Mouse (Mus musculus): ENCODE measurements around the gene Sh3pxd2b.

Sh3pxd2b gene

GRCm38 (mm10) chr11:32445135-32445534, 97.5 kb downstream of the Sh3pxd2b start:
- no peak for DNase-seq

GRCm38 (mm10) chr11:32445637-32446226, 98.1 kb downstream of the Sh3pxd2b start:
- no peak for DNase-seq

GRCm38 (mm10) chr11:32450216-32450615, 102.6 kb downstream of the Sh3pxd2b start:
- peak; percentile 13 to 42 for DNase-seq

- DNase-seq, result no peak
These were observed 103.7 kb downstream of the Sh3pxd2b start for GRCm38 (mm10) chr11:32451306-32451705.

- no peak for DNase-seq
These were observed 105.1 kb downstream of the Sh3pxd2b start for GRCm38 (mm10) chr11:32452745-32453144.

GRCm38 (mm10) chr11:32453353-32453915, 105.8 kb downstream of the Sh3pxd2b start:
- DNase-seq, result peak in 1 of 2 experiments; percentile 2

- no peak for DNase-seq
These were observed 106.7 kb downstream of the Sh3pxd2b start for GRCm38 (mm10) chr11:32454231-32454799.

GRCm38 (mm10) chr11:32454800-32455506, 107.3 kb downstream of the Sh3pxd2b start, which contains the start of gene Ubtd2:
Ubtd2 (plus strand) TSS chr11:32455370.
- peak; percentile 94 to 96 for DNase-seq

- peak in 1 of 2 experiments; percentile 24 for DNase-seq
These were observed 108.0 kb downstream of the Sh3pxd2b start for GRCm38 (mm10) chr11:32455507-32456141.

- DNase-seq, result no peak
These were observed 108.7 kb downstream of the Sh3pxd2b start for GRCm38 (mm10) chr11:32456356-32456755.

GRCm38 (mm10) chr11:32464282-32464681, 116.7 kb downstream of the Sh3pxd2b start:
- DNase-seq, result no peak

GRCm38 (mm10) chr11:32471925-32472324, 124.3 kb downstream of the Sh3pxd2b start:
- no peak for DNase-seq

- no peak for DNase-seq
These were observed 127.1 kb downstream of the Sh3pxd2b start for GRCm38 (mm10) chr11:32474725-32475124.

GRCm38 (mm10) chr11:32475487-32476236, 128.0 kb downstream of the Sh3pxd2b start:
- DNase-seq, result no peak
